Mouse (Mus musculus): ENCODE results near the gene Clec10a. TPM values are rescaled to one million over a fixed set of nuclear protein-coding genes. Genes with fewer than 3 reads are reported as not detected.
"Not testable (repeated sequence)": the region's sequence is repeated elsewhere in the genome, so short reads cannot be mapped to it uniquely, and the experiment has no call there.

Gene Clec10a
- polyA plus RNA-seq (2016; fragmentation: Nextera tagmentation; extraction: Ambion mirVana): not detected in 2 replicates

DNA sequence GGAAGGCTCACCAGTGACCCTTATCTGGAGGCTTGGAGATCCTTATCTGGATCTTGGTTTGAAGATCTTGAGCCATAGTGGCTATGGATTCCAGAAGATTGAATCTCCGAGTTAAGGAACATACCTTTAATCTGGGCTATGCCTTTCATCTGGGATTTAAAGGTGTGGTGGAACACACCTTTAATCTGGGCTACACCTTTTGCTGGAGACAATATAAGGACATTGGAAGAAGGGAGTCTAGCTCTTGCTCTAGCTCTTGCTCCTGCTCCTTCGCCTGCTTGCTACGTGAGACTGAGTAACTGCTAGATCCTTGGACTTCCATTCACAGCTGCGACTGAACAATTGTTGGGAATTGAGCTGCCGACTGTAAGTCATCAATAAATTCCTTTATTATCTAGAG, at the start of gene Clec10a:
Gene Clec10a, plus strand, starts transcription at position 301 of the 400 bp plus-strand sequence.
- H3K27ac ChIP-seq; H3K36me3 ChIP-seq; H3K9me3 ChIP-seq (replicated peaks); DNase-seq (ENCODE audit: low spot score); H3K4me3 ChIP-seq; H3K4me1 ChIP-seq; H3K27me3 ChIP-seq (ENCODE audit: low read depth, poor library complexity, severe bottlenecking): not testable (repeated sequence)
- no CpG with 5 or more reads among the region's 5 CpGs for WGBS

DNA sequence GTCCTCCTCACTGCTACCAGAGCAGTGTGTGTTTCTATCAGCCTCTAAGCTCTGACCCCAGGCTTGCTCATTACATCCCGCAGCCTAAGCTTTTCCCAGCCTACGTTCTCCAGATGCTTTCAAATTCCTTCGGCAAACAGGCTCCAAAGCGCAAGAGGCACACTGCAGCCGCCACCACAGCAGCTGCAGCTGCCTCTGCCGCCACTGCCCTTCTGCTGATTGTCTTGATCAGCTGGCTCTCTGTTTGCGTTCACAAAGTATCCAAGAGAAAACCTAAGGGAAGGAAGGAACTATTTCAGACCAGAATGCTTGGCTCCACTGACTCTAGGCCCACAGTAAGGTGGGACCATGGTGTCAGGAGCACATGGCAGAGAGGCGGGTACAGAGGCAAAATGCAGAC, 48.9 kb upstream of the Clec10a start:
- DNase-seq (ENCODE audit: low spot score): no peak
- Histone ChIP-seq H3K27ac (no peak overlapping the region), H3K36me3 (no peaks in the 10 kb centered on the region), H3K4me3 (no peak overlapping the region), H3K9me3 (replicated peaks) (no peaks in the 10 kb centered on the region), H3K27me3 (ENCODE audit: low read depth, poor library complexity, severe bottlenecking) (no peaks in the 10 kb centered on the region), H3K4me1 (no peaks in the 10 kb centered on the region)
- 71% methylated on average over 8 of the region's 8 CpGs for WGBS

- 74% methylated on average over 3 of the region's 3 CpGs for WGBS
- Histone ChIP-seq H3K27me3 (ENCODE audit: low read depth, poor library complexity, severe bottlenecking) (no peaks in the 10 kb centered on the region), H3K27ac (no peak overlapping the region), H3K4me3 (no peak overlapping the region), H3K36me3 (no peaks in the 10 kb centered on the region), H3K4me1 (peaks cover 3% of the 10 kb centered on the region; the same call in 1 of the 2 replicates), H3K9me3 (replicated peaks) (no peaks in the 10 kb centered on the region)
- peak; percentile 53 for DNase-seq (ENCODE audit: low spot score)
Measured at GRCm38 (mm10) chr11:70110146-70110545, 45.9 kb upstream of the Clec10a start.

GRCm38 (mm10) chr11:70114562-70114961, 41.4 kb upstream of the Clec10a start:
- Histone ChIP-seq H3K27ac (no peak overlapping the region), H3K4me3 (no peak overlapping the region), H3K27me3 (ENCODE audit: low read depth, poor library complexity, severe bottlenecking) (no peaks in the 10 kb centered on the region), H3K4me1 (peaks cover 3% of the 10 kb centered on the region; the same call in 1 of the 2 replicates), H3K9me3 (replicated peaks) (no peaks in the 10 kb centered on the region), H3K36me3 (no peaks in the 10 kb centered on the region)
- DNase-seq (ENCODE audit: low spot score): no peak
- WGBS: 48% methylated on average over 4 of the region's 4 CpGs

- no peak overlapping the region for H3K27ac ChIP-seq
- no peak overlapping the region for H3K4me3 ChIP-seq
- no peaks in the 10 kb centered on the region; the same call in 1 of the 2 replicates for H3K9me3 ChIP-seq (replicated peaks)
- H3K36me3 ChIP-seq: no peaks in the 10 kb centered on the region
- 92% methylated on average over 3 of the region's 3 CpGs for WGBS
- no peaks in the 10 kb centered on the region for H3K27me3 ChIP-seq (ENCODE audit: low read depth, poor library complexity, severe bottlenecking)
- peaks cover 3% of the 10 kb centered on the region; the same call in 1 of the 2 replicates for H3K4me1 ChIP-seq
- no peak for DNase-seq (ENCODE audit: low spot score)
Measured at GRCm38 (mm10) chr11:70115901-70116300, 40.1 kb upstream of the Clec10a start.

- no peak within 1 kb of the TSS for H3K4me3 ChIP-seq
- H3K27ac ChIP-seq: no peak within 1 kb of the TSS
- WGBS: 86% methylated on average over 9 of the region's 9 CpGs
- H3K9me3 ChIP-seq (replicated peaks): no peaks in the 10 kb centered on the region
- DNase-seq (ENCODE audit: low spot score): no peak
- no peaks in the 10 kb centered on the region for H3K27me3 ChIP-seq (ENCODE audit: low read depth, poor library complexity, severe bottlenecking)
- H3K4me1 ChIP-seq: no peaks in the 10 kb centered on the region
- no peaks in the 10 kb centered on the region for H3K36me3 ChIP-seq
Measured at GRCm38 (mm10) chr11:70129926-70130379, 26.0 kb upstream of the Clec10a start, which contains the start of gene Mgl2. Mgl2 (plus strand) TSS chr11:70130329.

GRCm38 (mm10) chr11:70135001-70135400, 21.0 kb upstream of the Clec10a start:
- 76% methylated on average over 3 of the region's 3 CpGs for WGBS
- H3K4me1 ChIP-seq; H3K9me3 ChIP-seq (replicated peaks); H3K27ac ChIP-seq; H3K36me3 ChIP-seq; DNase-seq (ENCODE audit: low spot score); H3K27me3 ChIP-seq (ENCODE audit: low read depth, poor library complexity, severe bottlenecking); H3K4me3 ChIP-seq: not testable (repeated sequence)

- not testable (repeated sequence) for H3K4me3 ChIP-seq; H3K36me3 ChIP-seq; DNase-seq (ENCODE audit: low spot score); H3K9me3 ChIP-seq (replicated peaks); H3K27me3 ChIP-seq (ENCODE audit: low read depth, poor library complexity, severe bottlenecking); H3K27ac ChIP-seq; H3K4me1 ChIP-seq
- 95% methylated on average over 8 of the region's 8 CpGs for WGBS
Measured at GRCm38 (mm10) chr11:70135925-70136324, 20.1 kb upstream of the Clec10a start.

DNA sequence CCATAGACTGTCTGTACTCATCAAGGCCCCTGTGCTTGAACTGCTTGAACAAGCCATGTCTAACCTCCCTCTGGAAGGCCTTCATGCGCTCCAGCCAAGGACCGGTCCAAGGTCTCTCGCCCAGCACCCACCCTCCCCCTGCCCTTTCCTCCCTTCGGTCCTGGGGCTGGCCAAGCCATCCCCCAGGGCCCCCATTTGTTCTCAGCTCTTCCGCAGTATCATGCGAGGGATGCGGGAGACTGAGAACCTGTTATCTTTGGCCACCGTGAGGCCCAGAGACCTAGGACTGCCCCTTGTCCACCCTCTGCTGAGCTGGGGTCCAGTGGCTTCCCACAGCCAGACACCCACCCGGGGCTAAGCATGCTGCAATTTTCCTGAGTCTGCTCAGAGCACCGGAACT, 16.8 kb upstream of the Clec10a start:
- Histone ChIP-seq H3K4me3 (no peak overlapping the region), H3K27me3 (ENCODE audit: low read depth, poor library complexity, severe bottlenecking) (no peaks in the 10 kb centered on the region), H3K36me3 (no peaks in the 10 kb centered on the region), H3K4me1 (no peaks in the 10 kb centered on the region), H3K9me3 (replicated peaks) (no peaks in the 10 kb centered on the region), H3K27ac (no peak overlapping the region)
- WGBS: 86% methylated on average over 10 of the region's 10 CpGs
- no peak for DNase-seq (ENCODE audit: low spot score)

GRCm38 (mm10) chr11:70151072-70151471, 4.9 kb upstream of the Clec10a start:
- no peak for DNase-seq (ENCODE audit: low spot score)
- Histone ChIP-seq H3K27ac (no peak overlapping the region), H3K9me3 (replicated peaks) (no peaks in the 10 kb centered on the region), H3K27me3 (ENCODE audit: low read depth, poor library complexity, severe bottlenecking) (no peaks in the 10 kb centered on the region), H3K4me3 (no peak overlapping the region), H3K4me1 (no peaks in the 10 kb centered on the region), H3K36me3 (no peaks in the 10 kb centered on the region)
- WGBS: 79% methylated on average over 3 of the region's 3 CpGs

- DNase-seq (ENCODE audit: low spot score): no peak
Measured at GRCm38 (mm10) chr11:70162336-70162735, 6.3 kb downstream of the Clec10a start.

DNA sequence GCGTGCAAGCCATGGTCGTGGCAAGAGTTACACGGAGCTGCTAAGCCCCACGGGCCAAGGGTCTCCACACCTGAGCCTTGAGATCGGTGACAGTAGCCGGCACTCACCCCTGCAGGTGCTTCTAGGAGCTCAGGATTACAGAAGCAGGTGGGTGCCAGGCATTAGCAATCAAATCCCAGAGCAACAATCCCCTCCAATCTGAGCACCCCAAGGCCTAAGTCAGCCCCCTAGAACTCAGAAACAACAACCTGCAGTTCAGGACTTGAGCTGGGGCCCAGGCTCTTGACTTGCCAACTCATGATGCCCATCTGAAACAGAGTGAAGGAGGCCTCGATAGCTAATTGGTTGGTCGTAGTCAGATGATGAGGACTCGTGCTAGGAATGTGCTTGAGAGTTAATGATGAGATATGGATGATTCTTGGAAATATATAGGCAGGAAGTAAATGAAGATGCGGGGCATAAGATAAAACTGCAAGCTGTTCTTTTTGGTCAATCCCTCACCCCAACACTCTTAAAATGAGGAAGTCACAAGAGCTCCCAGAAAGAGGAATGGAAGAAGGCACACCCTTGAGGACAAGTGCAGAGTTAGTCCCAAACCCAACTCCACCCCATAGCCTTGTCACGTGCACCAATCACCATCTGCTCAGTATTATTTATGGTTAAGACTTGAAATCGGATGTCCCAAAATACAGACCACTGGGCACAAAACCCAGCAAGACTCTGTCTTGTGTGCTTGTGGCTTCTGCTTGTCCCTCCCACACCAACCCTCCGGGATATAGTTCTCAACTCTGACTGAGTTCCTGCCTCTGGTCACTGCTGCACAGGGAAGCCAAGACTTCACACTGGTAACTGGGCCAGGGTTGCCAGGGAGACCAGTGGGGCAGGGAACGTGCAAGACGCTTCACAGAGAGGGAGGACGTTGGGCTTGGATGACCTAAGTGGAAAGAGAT, 10.2 kb downstream of the Clec10a start:
- no peak overlapping the region for H3K27ac ChIP-seq
- no peak overlapping the region for H3K4me3 ChIP-seq
- WGBS: 80% methylated on average over 16 of the region's 16 CpGs
- no peaks in the 10 kb centered on the region for H3K36me3 ChIP-seq
- no peaks in the 10 kb centered on the region for H3K27me3 ChIP-seq (ENCODE audit: low read depth, poor library complexity, severe bottlenecking)
- peaks cover 10% of the 10 kb centered on the region for H3K4me1 ChIP-seq
- no peaks in the 10 kb centered on the region for H3K9me3 ChIP-seq (replicated peaks)
- DNase-seq (ENCODE audit: low spot score): no peak

More at GRCm38 (mm10) chr11:70162336-70162735, 6.3 kb downstream of the Clec10a start:
- WGBS: 80% methylated on average over 3 of the region's 3 CpGs
- no peaks in the 10 kb centered on the region for H3K36me3 ChIP-seq
- H3K27me3 ChIP-seq (ENCODE audit: low read depth, poor library complexity, severe bottlenecking): no peaks in the 10 kb centered on the region
- H3K4me3 ChIP-seq: no peak overlapping the region
- H3K4me1 ChIP-seq: no peaks in the 10 kb centered on the region
- H3K27ac ChIP-seq: no peak overlapping the region
- H3K9me3 ChIP-seq (replicated peaks): no peaks in the 10 kb centered on the region

GRCm38 (mm10) chr11:70168136-70168535, 12.1 kb downstream of the Clec10a start:
- no peaks in the 10 kb centered on the region for H3K9me3 ChIP-seq (replicated peaks)
- WGBS: 50% methylated on average over 7 of the region's 7 CpGs

More at GRCm38 (mm10) chr11:70168136-70168535, 12.1 kb downstream of the Clec10a start:
- H3K4me1 ChIP-seq: peaks cover 10% of the 10 kb centered on the region
- H3K27me3 ChIP-seq (ENCODE audit: low read depth, poor library complexity, severe bottlenecking): no peaks in the 10 kb centered on the region
- DNase-seq (ENCODE audit: low spot score): no peak
- no peak overlapping the region for H3K4me3 ChIP-seq
- no peak overlapping the region for H3K27ac ChIP-seq
- no peaks in the 10 kb centered on the region for H3K36me3 ChIP-seq

Data from limb, embryonic 10.5 days (tissue).